Mouse (Mus musculus) cerebellum, adult 11 months (tissue): Measurements from ENCODE around the gene Kcnj5.
A peak's percentile ranks its signal among the peaks of the same experiment; 100 is the strongest.

Experiments
- DNase-seq: peaks from one replicate; pipeline ENCODE4 v3.0.0; 2022

The Kcnj5 gene

DNA sequence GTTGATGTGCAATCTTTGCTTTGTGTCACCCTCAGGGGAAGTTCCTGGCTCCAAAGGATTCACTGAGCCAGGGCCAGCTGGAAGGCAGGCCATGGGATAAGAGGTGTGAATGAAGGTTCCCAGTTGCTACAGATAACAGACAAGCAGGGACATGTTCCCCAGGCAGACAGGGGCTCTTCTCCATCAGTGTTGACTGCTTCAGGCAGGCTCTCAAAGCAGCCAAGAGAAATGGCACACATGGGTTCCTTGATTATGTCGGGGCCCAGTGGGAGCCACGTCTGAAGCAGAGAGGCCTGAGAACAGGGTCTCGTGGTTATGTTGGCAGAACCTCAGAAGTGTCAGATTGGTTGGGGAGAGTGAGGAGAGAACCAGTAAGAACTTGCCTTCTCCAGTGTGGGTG lies 30.1 kb downstream of the Kcnj5 start:
- no peak for DNase-seq

DNA sequence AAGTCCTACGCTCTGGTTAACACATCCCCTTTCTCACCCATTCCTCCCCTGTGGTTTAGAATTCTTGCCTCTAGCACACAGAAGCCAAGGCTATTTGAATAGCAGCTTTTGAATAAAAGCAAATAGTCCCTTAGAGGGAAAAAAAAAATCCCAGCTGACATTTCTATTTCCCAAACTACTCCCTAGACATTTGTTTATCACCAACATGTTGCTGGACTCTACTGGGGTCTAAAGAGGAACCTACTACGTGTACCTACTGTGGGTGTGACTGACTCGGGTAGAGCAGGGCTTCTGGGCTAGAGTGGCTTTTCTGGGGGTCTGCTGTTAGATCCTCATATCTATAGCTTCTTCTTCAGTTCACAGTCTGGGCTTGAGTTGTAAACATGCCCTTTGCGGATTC lies 31.9 kb downstream of the Kcnj5 start:
- DNase-seq, result no peak

DNA sequence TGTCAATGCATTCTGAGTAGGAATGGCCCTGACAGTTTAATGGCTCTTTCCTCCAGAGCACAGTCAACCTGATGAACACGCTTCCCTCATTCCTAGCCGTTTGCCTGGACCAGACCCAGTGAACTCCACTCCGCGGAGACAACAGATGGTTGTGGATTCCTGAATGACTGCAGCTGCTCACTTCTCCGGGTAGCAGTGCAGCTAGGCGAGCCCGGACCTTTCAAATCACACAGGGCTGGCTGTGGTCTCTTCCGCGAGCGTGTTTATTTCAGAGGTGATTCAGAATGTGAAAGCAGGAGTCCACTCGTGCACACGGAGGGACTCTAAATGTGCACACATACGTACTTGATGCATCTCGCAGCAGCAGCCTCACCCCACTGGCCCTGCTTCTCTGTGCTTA lies 32.4 kb downstream of the Kcnj5 start:
- no peak for DNase-seq

DNA sequence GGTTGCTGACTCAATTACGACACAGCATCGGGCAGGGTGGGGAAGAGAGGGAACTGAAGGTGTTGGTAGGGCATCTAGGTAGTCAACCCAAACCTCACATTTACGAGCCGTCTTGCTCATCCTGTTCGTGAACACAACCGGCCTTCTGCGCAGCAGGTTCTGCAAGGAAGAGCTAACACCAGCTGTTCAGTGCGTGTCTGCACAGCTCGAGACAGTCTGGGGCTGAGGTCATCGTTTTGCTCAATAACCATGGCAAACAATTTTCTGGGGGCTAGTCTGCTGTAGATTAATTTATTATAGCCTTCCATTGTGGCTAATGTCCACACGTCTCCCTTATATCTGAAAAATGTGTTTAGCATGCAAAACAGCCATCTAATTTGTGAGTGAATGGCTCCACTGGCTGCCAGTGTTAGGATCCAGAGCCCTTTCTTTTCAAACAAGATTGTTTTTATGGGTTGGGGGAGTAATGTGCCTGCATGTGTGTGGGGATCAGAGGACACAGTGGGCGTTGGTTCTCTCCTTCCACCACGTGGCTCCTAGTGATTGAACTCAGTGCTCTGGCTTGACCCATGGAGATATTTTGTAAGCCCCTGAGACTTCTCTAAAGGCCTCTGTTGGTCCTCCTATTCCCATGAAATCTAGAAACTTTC lies 41.5 kb downstream of the Kcnj5 start:
- no peak for DNase-seq

DNA sequence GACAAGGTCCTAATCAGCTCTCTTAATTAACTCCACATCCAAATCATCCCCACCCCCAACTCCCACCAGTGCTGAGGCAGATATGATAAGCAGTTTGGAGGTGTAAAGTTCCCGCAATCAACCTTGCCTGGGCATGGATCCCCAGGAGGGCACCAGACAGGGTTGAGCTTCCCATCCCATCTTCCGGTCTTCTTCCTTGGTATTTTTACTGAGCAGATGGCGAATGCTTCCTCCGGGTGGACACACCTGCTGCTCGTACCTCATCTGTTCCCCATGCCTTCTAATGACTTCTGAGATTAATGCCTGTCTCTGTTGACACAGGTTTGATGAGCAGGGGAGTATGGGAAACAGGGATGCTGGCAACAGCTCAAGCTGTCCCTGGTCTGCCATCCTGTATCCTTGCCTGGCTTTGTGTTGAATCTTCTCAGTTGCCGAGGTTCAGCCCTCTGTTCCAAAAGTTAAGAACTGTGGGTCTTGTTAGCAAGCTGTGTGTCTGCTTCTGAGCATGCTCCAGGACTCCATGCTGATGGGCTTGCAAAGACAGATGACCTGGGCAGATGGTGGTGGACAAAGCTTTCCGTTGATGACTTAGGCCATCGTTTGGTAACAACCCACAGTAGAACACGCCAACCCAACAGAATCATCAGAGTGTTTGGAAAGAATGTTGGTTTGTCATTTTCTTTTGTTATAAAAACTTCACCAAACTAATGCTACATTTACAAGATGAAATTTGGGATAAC lies 48.9 kb downstream of the Kcnj5 start:
- DNase-seq, result peak; percentile 56

DNA sequence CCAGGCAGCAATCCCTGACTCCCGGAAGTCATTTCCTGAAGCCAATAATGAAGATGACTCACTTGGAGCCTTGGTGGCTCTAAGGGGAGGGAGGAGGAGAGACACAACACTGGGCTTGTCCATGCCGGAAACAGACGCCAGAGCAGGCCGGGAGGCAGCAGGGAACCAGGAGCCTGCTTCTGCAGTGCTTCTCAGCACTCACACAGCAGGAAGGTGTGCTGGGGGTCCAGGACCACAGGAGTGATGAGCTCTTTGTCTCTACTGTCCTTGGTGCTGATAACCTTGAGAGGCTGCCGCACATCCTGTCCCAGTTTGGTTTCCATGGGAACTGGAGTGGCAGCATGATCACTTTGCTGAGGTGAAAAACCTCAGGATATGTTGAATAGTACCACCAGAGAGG lies 51.5 kb downstream of the Kcnj5 start:
- DNase-seq, result peak; percentile 39

DNA sequence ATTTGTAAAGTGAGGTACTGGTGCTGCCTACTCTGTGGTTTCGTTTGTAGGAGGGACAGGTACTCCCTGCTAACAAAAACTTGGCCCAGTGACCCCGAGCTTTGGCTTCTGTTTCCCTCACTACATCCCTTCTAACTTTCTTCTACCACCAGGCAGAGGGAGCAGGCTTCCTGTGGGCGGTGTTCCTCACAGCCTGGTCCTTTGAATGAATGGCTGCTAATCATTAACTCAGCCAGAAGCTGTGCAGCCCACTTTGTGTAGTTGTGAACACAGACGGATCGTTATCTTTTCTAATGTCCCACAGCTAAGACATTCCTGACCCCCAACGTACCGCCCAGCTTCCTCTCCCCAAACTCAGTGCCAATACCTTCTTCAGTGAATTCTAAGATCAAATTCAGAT lies 52.5 kb downstream of the Kcnj5 start:
- DNase-seq, result no peak

DNA sequence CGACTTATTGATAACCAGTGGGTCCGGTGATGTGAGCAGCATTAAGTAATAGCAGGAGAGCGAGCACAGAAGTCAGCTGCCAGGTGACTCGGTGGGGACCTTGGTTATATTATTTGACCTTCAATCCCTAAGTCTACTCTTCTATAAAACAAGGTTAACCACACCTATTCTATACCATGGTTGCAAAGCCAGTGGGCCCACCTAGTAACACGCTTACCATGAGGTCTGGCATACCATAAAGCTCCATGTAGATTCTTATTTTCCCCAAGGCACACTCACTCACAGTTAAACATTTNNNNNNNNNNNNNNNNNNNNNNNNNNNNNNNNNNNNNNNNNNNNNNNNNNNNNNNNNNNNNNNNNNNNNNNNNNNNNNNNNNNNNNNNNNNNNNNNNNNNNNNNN lies 60.6 kb downstream of the Kcnj5 start:
- no peak for DNase-seq

DNA sequence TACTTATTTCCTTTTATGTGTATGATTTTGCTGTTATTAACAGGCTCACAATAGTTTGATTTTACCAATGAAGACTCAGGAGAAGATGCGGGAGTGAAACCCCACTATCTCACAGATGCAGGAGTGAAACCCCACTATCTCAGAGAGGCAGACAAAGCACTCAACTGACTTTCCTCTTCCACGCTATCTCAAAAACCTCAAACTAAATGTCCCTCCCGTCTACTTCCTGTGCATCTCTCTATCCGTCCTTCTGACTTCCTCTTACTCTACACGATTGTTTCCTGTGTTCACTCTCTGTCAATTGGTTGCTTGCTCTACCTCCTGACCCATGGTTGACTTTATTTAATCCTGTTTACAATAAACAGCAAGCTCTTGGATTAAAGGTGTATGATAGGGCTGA lies 63.7 kb downstream of the Kcnj5 start:
- no peak for DNase-seq

DNA sequence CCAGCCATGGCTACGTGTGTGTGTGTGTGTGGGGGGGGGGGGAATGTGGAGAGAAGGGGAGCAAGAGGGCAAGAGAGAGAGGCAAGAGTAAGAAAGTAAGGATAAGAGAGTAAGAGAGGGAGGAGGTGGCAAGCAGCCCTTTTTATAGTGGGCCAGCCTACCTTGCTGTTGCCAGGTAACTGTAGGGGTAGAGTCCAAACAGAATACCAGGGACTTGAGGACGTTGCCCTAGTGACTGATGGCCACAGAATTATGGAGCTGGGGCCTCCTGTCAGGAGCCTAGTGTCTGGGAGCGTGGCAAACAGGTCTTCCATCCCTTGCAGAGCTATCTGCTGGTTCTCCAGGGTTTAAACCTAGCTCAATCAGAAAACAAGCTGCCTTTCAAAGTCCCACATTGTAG lies 64.4 kb downstream of the Kcnj5 start:
- DNase-seq, result no peak

DNA sequence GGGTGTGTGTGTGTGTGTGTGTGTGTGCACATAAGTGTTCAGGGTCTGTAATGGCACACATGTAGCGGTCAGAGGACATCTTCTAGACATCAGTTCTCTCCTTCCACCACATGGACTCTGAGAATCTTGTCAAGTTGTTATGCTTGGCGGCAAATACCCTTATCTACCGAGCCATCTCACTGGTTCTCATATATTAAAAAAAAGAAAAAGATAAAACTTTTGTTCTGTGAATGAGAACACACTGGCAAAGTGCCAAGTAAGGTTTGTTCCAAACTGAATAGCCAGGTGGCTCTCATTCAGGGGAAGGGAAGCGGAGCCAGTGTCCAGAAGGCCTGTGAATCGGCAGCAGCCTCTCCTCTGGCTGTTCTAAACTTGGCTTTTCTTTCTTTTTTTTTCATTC lies 66.1 kb downstream of the Kcnj5 start:
- no peak for DNase-seq

DNA sequence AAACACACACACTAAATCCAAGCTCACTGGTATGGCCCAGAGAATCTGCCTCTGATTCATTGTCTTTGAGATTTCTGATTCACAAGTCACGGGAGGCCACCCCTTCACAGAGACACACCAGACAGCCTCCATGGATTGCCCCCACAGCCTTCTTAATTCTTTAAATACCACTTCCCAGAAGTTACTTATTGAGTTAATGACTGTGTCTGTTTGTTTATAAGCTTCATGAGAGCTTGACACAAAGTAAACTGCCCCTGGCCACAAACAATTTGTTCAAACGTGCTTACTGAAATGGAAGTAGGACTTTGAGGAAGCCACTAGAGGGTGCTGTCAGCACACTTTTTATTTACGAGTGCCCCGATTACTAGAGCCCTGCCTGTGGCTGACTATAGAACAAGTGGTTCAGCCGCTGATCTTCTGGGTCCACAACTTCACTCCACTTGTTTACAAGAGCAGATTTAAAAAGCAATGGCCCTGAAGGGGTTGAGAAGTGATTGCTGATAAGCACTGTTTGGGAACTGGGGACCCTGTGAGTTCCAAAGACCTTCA lies 72.2 kb downstream of the Kcnj5 start:
- peak; percentile 52 for DNase-seq
